In genomic region chr10:44630485-44630884, GRCm38 (mm10) we compare ENCODE assay signal across 8 mouse cellular contexts.
DNase-seq lines count a peak whose midpoint lies in the region; ATAC-seq lines count a peak whose summit lies in the region.

No protein-coding gene starts in this region.

- peak; percentile 45 for DNase-seq in B cell, adult 2 months
- DNase-seq in adrenal gland, postnatal 25 days: peak; percentile 12
- peak; percentile 22 to 24 for DNase-seq in heart, postnatal 14 days
- DNase-seq in left cerebral cortex, adult 18-20 months (ENCODE audit: low spot score in 2 of 2): no peak
- no peak for DNase-seq in left cerebral cortex, adult 11 months (ENCODE audit: low spot score)
- no peak for DNase-seq in right cerebral cortex, adult 18-20 months

- no peak overlapping the region; the same call in 1 of the 2 replicates for H3K9ac ChIP-seq in liver, embryonic 12.5 days
- H3K9ac ChIP-seq in forebrain, embryonic 13.5 days: no peak overlapping the region

- H3K4me3 ChIP-seq in liver, embryonic 12.5 days: no peak overlapping the region; the same call in 1 of the 2 replicates
- H3K4me3 ChIP-seq in forebrain, embryonic 13.5 days: no peak overlapping the region

- no peaks in the 10 kb centered on the region; the same call in 1 of the 2 replicates for H3K27me3 ChIP-seq in liver, embryonic 12.5 days (replicated peaks)
- H3K27me3 ChIP-seq in forebrain, embryonic 13.5 days: no peaks in the 10 kb centered on the region

- no peak for ATAC-seq in liver, embryonic 12.5 days
- ATAC-seq in forebrain, embryonic 13.5 days: no peak

- H3K4me1 ChIP-seq in liver, embryonic 12.5 days: peaks cover 10% of the 10 kb centered on the region
- no peaks in the 10 kb centered on the region for H3K4me1 ChIP-seq in forebrain, embryonic 13.5 days

- peak overlapping the region; percentile 25 for H3K4me2 ChIP-seq in liver, embryonic 12.5 days
- no peak overlapping the region for H3K4me2 ChIP-seq in forebrain, embryonic 13.5 days

- WGBS in liver, embryonic 12.5 days (ENCODE audit: insufficient replicate concordance): 31% methylated on average over 13 of the region's 13 CpGs
- 63% methylated on average over 13 of the region's 13 CpGs for WGBS in forebrain, embryonic 13.5 days

- intact Hi-C loops in heart, postnatal 14 days (cut with DNase I): no loop called here

- H3K36me3 ChIP-seq in liver, embryonic 12.5 days: no peaks in the 10 kb centered on the region
- H3K36me3 ChIP-seq in forebrain, embryonic 13.5 days (ENCODE audit: poor library complexity, severe bottlenecking): no peaks in the 10 kb centered on the region

- 0 out of 2 replicates have a peak overlapping the region, but pooled peaks have one; percentile 10 for H3K27ac ChIP-seq in liver, embryonic 12.5 days
- no peak overlapping the region for H3K27ac ChIP-seq in forebrain, embryonic 13.5 days

- no peaks in the 10 kb centered on the region for H3K9me3 ChIP-seq in liver, embryonic 12.5 days (replicated peaks)
- H3K9me3 ChIP-seq in forebrain, embryonic 13.5 days (replicated peaks): no peaks in the 10 kb centered on the region

Comparison
In these comparisons a context has a peak if more than half of its experiments do, and no peak if none do; other contexts are left out.
1. DNase-seq: peak in B cell, adult 2 months (2 of 2), adrenal gland, postnatal 25 days (single experiment) and heart, postnatal 14 days (2 of 2); none in left cerebral cortex, adult 18-20 months (0 of 2), left cerebral cortex, adult 11 months (single experiment) and right cerebral cortex, adult 18-20 months (single experiment).